Mouse (Mus musculus): ENCODE measurements around the gene Kcnmb2. TPM values are rescaled to one million over a fixed set of nuclear protein-coding genes. Genes with fewer than 3 reads are reported as not detected.

The Kcnmb2 gene
- polyA plus RNA-seq, 1 experiment: not detected

DNA sequence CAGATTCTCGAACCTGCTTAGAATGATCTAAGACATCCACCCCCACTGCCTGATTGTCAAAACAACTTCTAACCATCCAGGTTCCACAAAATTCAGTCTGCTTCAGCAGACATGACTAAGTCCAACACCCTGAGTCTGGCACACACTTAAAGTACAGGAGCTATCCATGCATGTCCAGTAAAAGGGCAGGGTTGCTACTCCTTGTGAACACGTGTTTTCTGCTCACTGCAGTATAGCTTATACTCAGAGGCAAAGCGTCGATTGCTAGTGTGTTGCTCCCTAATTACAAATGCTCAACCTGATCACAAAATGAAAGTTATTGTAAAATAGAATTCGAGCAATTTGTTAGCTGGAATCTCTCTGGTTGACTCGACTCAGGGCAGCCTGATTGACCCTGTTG, 278.2 kb downstream of the Kcnmb2 start:
- Histone ChIP-seq H3K27me3 (ENCODE audit: control insufficient read depth, insufficient read depth, low read length) (no peaks in the 10 kb centered on the region), H3K4me1 (ENCODE audit: control insufficient read depth, insufficient read depth, insufficient read length) (no peaks in the 10 kb centered on the region), H3K27ac (ENCODE audit: insufficient read depth, low read length) (no peak overlapping the region), H3K4me3 (ENCODE audit: extremely low read depth, insufficient read depth, insufficient read length) (no peak overlapping the region), H3K36me3 (ENCODE audit: control insufficient read depth, insufficient read depth, low read length) (no peaks in the 10 kb centered on the region)
- 66% methylated on average over 6 of the region's 6 CpGs for WGBS
- no peak for DNase-seq (ENCODE audit: low read depth in 1 of 2, low spot score in 2 of 2)
- TF ChIP-seq CTCF (IDR thresholded peaks at IDR 0.05; ENCODE audit: extremely low read depth, insufficient read depth, insufficient read length, insufficient replicate concordance): no peak
- no peak for TF ChIP-seq POLR2A (IDR thresholded peaks at IDR 0.05; ENCODE audit: low read depth, low read length)

DNA sequence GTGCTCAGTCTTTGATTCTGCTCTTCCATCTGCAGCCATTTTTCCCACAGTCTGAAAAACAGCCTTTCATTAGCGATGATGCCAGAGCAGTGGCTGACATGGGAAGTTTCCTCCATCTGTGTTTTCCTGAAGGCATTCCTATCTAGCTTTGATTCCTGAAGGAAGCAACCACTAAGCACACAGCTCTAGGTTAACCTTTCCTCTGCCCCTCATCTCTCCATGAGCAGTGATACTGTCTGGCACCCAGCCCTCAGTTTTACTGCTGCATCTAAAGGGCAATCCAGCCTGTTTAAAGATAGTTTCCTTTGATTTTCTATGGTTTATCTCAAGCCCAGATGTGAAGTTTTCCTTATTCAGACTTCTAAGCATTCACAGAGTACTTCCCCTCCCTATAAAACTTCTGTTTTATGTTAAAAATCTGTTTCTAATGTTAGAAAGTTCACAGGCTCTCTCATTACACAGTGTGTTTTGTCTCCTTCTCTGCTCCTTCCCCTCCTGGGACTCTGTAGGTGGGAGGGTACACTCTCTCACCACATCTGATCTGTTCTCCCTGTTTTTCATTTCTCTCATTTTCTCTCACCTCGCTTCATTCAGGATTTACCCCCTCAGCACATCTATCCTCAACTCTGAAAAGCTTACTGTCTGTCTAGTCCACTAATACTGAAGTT, 283.7 kb downstream of the Kcnmb2 start:
- Histone ChIP-seq H3K36me3 (ENCODE audit: control insufficient read depth, insufficient read depth, low read length) (no peaks in the 10 kb centered on the region), H3K4me1 (ENCODE audit: control insufficient read depth, insufficient read depth, insufficient read length) (no peaks in the 10 kb centered on the region)
- no peak for DNase-seq (ENCODE audit: low read depth in 1 of 2, low spot score in 2 of 2)

DNA sequence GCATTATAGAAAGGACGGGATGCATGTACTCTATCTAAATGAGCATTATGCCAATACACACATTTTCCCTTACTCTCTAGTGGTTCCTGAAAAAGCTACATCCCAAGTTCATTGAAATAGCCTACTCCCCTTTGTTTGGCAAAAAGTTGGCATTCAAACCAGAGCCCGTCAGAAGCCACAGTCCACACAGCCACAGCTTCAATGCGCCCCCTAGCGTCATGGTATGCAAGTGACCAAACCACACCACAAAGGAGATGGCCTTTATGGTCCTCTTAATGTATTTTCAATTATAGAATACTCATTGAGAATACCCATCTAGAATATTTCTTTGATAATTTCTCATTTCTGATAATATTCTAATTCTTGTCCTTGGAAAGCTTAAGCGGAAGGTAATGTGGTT, 286.2 kb downstream of the Kcnmb2 start:
- H3K27me3 ChIP-seq (ENCODE audit: control insufficient read depth, insufficient read depth, low read length): no peaks in the 10 kb centered on the region
- no peaks in the 10 kb centered on the region for H3K4me1 ChIP-seq (ENCODE audit: control insufficient read depth, insufficient read depth, insufficient read length)
- WGBS: 34% methylated on average over 5 of the region's 5 CpGs
- no peaks in the 10 kb centered on the region for H3K36me3 ChIP-seq (ENCODE audit: control insufficient read depth, insufficient read depth, low read length)
- TF ChIP-seq CTCF (IDR thresholded peaks at IDR 0.05; ENCODE audit: extremely low read depth, insufficient read depth, insufficient read length, insufficient replicate concordance) (no peak), POLR2A (IDR thresholded peaks at IDR 0.05; ENCODE audit: low read depth, low read length) (no peak)
- no peak for DNase-seq (ENCODE audit: low read depth in 1 of 2, low spot score in 2 of 2)
- H3K27ac ChIP-seq (ENCODE audit: insufficient read depth, low read length): no peak overlapping the region
- no peak overlapping the region for H3K4me3 ChIP-seq (ENCODE audit: extremely low read depth, insufficient read depth, insufficient read length)

More for the DNA sequence above, 283.7 kb downstream of the Kcnmb2 start:
- H3K27ac ChIP-seq (ENCODE audit: insufficient read depth, low read length): no peak overlapping the region
- 76% methylated on average over 2 of the region's 2 CpGs for WGBS
- TF ChIP-seq POLR2A (IDR thresholded peaks at IDR 0.05; ENCODE audit: low read depth, low read length): no peak
- no peak for TF ChIP-seq CTCF (IDR thresholded peaks at IDR 0.05; ENCODE audit: extremely low read depth, insufficient read depth, insufficient read length, insufficient replicate concordance)
- H3K27me3 ChIP-seq (ENCODE audit: control insufficient read depth, insufficient read depth, low read length): no peaks in the 10 kb centered on the region
- no peak overlapping the region for H3K4me3 ChIP-seq (ENCODE audit: extremely low read depth, insufficient read depth, insufficient read length)

DNA sequence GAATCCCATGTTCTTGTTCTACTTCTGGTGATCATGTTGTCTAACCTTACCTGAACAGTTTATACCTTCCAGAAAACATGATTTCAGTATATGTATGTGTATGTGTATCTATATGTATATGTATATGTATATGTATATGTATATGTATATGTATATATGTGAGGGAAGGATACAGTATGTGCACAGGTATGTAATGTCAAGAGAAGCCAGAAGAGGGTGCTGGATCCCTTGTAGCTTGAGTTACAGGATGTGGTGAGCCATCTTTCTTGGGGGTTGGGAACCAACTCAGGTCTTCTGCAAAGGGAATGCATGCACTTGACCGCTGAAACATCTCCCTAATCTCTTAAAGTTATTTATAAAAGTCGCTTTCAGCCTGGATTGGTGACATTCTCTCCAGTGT, 286.6 kb downstream of the Kcnmb2 start:
- no peak for DNase-seq (ENCODE audit: low read depth in 1 of 2, low spot score in 2 of 2)
- Histone ChIP-seq H3K4me3 (ENCODE audit: extremely low read depth, insufficient read depth, insufficient read length) (no peak overlapping the region), H3K36me3 (ENCODE audit: control insufficient read depth, insufficient read depth, low read length) (no peaks in the 10 kb centered on the region)

DNA sequence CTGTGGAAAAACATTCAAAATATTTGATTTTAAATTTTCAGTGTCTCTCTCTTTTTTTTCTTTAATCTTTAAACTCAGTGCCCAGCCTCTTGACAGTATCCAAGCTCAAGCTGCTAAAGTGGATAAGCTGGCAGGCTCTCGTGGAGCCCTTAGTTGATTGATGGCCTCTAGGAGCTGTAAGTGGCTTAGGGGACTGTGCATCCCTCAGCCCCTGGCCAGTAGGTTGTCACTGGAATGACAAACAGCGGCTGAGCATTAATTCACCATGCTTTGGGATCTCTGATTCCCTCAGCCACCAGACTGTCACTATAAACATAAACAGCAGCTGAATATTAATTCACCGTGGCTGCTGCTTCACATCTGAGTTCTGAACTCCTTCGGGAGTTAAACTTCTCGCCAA, 287.6 kb downstream of the Kcnmb2 start:
- WGBS: 75% methylated on average over 5 of the region's 5 CpGs
- no peak for DNase-seq (ENCODE audit: low read depth in 1 of 2, low spot score in 2 of 2)
- TF ChIP-seq CTCF (IDR thresholded peaks at IDR 0.05; ENCODE audit: extremely low read depth, insufficient read depth, insufficient read length, insufficient replicate concordance): no peak
- Histone ChIP-seq H3K27ac (ENCODE audit: insufficient read depth, low read length) (no peak overlapping the region), H3K4me3 (ENCODE audit: extremely low read depth, insufficient read depth, insufficient read length) (no peak overlapping the region), H3K4me1 (ENCODE audit: control insufficient read depth, insufficient read depth, insufficient read length) (no peaks in the 10 kb centered on the region), H3K27me3 (ENCODE audit: control insufficient read depth, insufficient read depth, low read length) (no peaks in the 10 kb centered on the region), H3K36me3 (ENCODE audit: control insufficient read depth, insufficient read depth, low read length) (no peaks in the 10 kb centered on the region)

More for the DNA sequence above, 286.6 kb downstream of the Kcnmb2 start:
- WGBS: 82% methylated on average over 2 of the region's 2 CpGs
- TF ChIP-seq POLR2A (IDR thresholded peaks at IDR 0.05; ENCODE audit: low read depth, low read length) (no peak), CTCF (IDR thresholded peaks at IDR 0.05; ENCODE audit: extremely low read depth, insufficient read depth, insufficient read length, insufficient replicate concordance) (no peak)
- Histone ChIP-seq H3K27ac (ENCODE audit: insufficient read depth, low read length) (no peak overlapping the region), H3K4me1 (ENCODE audit: control insufficient read depth, insufficient read depth, insufficient read length) (no peaks in the 10 kb centered on the region), H3K27me3 (ENCODE audit: control insufficient read depth, insufficient read depth, low read length) (no peaks in the 10 kb centered on the region)

DNA sequence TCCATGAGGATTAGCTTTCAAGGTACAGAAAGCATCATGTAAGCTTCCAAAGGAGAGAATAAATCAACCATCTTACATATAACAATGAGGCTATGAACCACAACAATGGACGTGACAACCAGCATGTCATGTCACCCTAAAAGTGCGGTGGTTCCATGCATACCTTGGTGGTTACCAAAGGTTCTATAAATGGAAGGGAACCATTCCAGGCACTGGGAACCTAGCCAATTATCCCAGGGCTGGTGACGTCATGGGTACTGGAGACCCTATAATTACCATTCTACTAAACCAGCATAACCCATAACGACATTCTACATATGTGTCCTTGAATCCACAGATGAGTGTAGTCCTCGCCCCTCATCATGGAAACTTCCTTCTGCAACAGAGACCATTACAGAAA, 291.7 kb downstream of the Kcnmb2 start:
- WGBS: 91% methylated on average over 5 of the region's 5 CpGs
- TF ChIP-seq POLR2A (IDR thresholded peaks at IDR 0.05; ENCODE audit: low read depth, low read length) (no peak), CTCF (IDR thresholded peaks at IDR 0.05; ENCODE audit: extremely low read depth, insufficient read depth, insufficient read length, insufficient replicate concordance) (no peak)
- H3K27me3 ChIP-seq (ENCODE audit: control insufficient read depth, insufficient read depth, low read length): no peaks in the 10 kb centered on the region
- no peak overlapping the region for H3K27ac ChIP-seq (ENCODE audit: insufficient read depth, low read length)
- H3K4me1 ChIP-seq (ENCODE audit: control insufficient read depth, insufficient read depth, insufficient read length): no peaks in the 10 kb centered on the region
- H3K4me3 ChIP-seq (ENCODE audit: extremely low read depth, insufficient read depth, insufficient read length): no peak overlapping the region
- no peak for DNase-seq (ENCODE audit: low read depth in 1 of 2, low spot score in 2 of 2)
- H3K36me3 ChIP-seq (ENCODE audit: control insufficient read depth, insufficient read depth, low read length): no peaks in the 10 kb centered on the region

DNA sequence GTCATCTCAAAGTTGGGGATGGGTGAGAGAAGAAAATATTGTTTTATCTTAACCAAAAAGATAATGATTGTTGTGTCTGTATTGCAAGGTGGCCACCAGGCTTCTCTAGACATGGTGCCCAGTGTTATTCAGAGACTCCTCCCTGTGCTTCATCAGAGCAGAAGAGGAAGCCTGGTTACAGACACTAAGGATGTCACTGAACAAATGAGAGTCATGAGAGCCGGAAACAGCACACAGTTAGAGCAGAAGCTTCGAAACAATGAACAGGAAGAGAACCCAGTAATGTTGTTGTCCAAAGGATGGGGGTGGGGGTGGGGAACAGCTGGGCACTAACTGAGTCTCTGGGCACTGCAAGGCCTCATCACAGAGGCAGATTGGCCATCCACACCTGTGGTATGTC, 324.4 kb downstream of the Kcnmb2 start:
- Histone ChIP-seq H3K27me3 (ENCODE audit: control insufficient read depth, insufficient read depth, low read length) (no peaks in the 10 kb centered on the region), H3K27ac (ENCODE audit: insufficient read depth, low read length) (no peak overlapping the region), H3K4me1 (ENCODE audit: control insufficient read depth, insufficient read depth, insufficient read length) (no peaks in the 10 kb centered on the region), H3K36me3 (ENCODE audit: control insufficient read depth, insufficient read depth, low read length) (no peaks in the 10 kb centered on the region), H3K4me3 (ENCODE audit: extremely low read depth, insufficient read depth, insufficient read length) (no peak overlapping the region)
- WGBS: 40% methylated on average over 2 of the region's 2 CpGs
- no peak for TF ChIP-seq CTCF (IDR thresholded peaks at IDR 0.05; ENCODE audit: extremely low read depth, insufficient read depth, insufficient read length, insufficient replicate concordance)
- TF ChIP-seq POLR2A (IDR thresholded peaks at IDR 0.05; ENCODE audit: low read depth, low read length): no peak
- DNase-seq (ENCODE audit: low read depth in 1 of 2, low spot score in 2 of 2): no peak

Data from spleen, adult 2 months (tissue).